Mouse (Mus musculus): ENCODE measurements at regions not wholly inside any gene's neighbourhood (a gene's known extent, or its start where the extent isn't known, plus 50 kb on each side); places are given as distances from the start of the nearest gene placed in this dataset.

DNA sequence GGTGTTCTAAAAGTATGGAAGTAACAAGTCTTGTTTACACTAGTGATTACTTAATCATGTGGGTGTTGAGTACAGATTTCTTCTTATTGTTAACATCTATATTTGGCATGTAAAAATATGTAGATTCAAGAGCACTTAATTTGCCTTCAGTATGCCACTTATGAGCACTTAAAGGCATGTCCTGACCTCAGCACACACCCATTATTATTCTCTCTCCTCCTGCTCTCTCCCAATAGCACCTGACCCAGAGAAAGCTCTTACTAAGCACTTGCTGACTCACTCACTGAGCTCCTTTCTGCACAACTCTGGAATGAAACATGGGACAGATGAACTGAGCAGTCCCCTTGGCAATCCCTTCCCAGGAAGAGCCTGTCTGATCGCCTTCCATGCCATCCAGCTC, 590.7 kb downstream of the Slc4a3 start:
- no peaks in the 10 kb centered on the region for H3K36me3 ChIP-seq (ENCODE audit: insufficient read depth, low read length)
- H3K4me1 ChIP-seq (ENCODE audit: insufficient read depth, low read length) = no peaks in the 10 kb centered on the region
- ATAC-seq (ENCODE audit: low FRiP score) = no peak
- no peak for DNase-seq (ENCODE audit: low spot score)
- H3K27me3 ChIP-seq (ENCODE audit: insufficient read depth, low read length) = no peaks in the 10 kb centered on the region
- no peak overlapping the region for H3K9ac ChIP-seq (replicated peaks; ENCODE audit: low read length, poor library complexity, severe bottlenecking)
- H3K9me3 ChIP-seq (ENCODE audit: low read length) = no peaks in the 10 kb centered on the region
- 94% methylated on average over 1 of the region's 1 CpGs for WGBS
- no peak overlapping the region for H3K27ac ChIP-seq (ENCODE audit: low read depth, low read length)
- no peak overlapping the region for H3K4me2 ChIP-seq (ENCODE audit: low read depth, low read length, poor library complexity, severe bottlenecking)
- no peak overlapping the region for H3K4me3 ChIP-seq (ENCODE audit: low read depth, low read length)
- no peak for TF ChIP-seq CTCF (IDR thresholded peaks at IDR 0.05)

DNA sequence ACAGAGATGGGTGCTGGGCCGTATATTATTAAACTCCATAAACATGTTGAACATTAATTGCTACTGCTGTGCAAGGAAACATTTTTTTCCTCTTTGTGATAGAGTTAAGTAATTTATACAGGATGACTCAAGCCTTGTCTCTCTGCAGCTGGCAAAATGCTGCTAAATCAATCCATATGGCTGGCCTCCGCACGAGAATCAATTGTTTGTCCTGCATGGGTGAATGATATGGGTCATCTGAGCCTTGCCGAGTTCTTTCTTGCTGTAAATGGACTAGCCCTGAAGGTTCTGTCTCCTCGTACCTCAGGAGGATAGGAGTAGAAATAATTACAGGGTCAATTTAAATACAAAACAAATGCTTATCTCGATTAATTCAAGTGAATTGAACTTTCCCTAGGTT, 591.6 kb downstream of the Slc4a3 start:
- H3K27me3 ChIP-seq (ENCODE audit: insufficient read depth, low read length) = no peaks in the 10 kb centered on the region
- DNase-seq (ENCODE audit: low spot score) = no peak
- no peak overlapping the region for H3K4me3 ChIP-seq (ENCODE audit: low read depth, low read length)
- no peak overlapping the region for H3K27ac ChIP-seq (ENCODE audit: low read depth, low read length)
- 59% methylated on average over 6 of the region's 6 CpGs for WGBS
- no peak overlapping the region for H3K4me2 ChIP-seq (ENCODE audit: low read depth, low read length, poor library complexity, severe bottlenecking)
- no peaks in the 10 kb centered on the region for H3K9me3 ChIP-seq (ENCODE audit: low read length)
- H3K9ac ChIP-seq (replicated peaks; ENCODE audit: low read length, poor library complexity, severe bottlenecking) = no peak overlapping the region
- H3K36me3 ChIP-seq (ENCODE audit: insufficient read depth, low read length) = no peaks in the 10 kb centered on the region
- H3K4me1 ChIP-seq (ENCODE audit: insufficient read depth, low read length) = no peaks in the 10 kb centered on the region
- no peak for TF ChIP-seq CTCF (IDR thresholded peaks at IDR 0.05)
- ATAC-seq (ENCODE audit: low FRiP score) = no peak

DNA sequence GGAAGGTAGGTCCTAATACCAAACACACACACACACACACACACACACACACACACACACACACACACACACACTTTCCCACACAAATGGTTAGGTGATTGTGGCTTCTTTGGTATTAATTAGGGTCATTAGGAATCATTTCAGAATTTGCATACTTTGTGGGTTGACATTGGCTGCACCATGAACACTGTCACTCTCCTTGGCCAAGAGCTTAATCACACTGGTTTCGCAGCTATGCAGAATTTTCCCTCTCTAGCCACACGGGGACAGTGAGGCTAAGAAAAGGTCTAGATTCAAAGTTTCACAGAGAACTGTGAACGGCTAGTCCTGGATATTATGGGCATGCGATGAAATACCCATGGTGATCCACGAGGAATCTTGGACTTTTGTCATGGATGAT, 597.5 kb downstream of the Slc4a3 start:
- H3K27ac ChIP-seq (ENCODE audit: low read depth, low read length) = no peak overlapping the region
- H3K4me2 ChIP-seq (ENCODE audit: low read depth, low read length, poor library complexity, severe bottlenecking) = no peak overlapping the region
- 63% methylated on average over 5 of the region's 5 CpGs for WGBS
- ATAC-seq (ENCODE audit: low FRiP score) = no peak
- no peaks in the 10 kb centered on the region for H3K9me3 ChIP-seq (ENCODE audit: low read length)
- H3K9ac ChIP-seq (replicated peaks; ENCODE audit: low read length, poor library complexity, severe bottlenecking) = no peak overlapping the region
- no peaks in the 10 kb centered on the region for H3K4me1 ChIP-seq (ENCODE audit: insufficient read depth, low read length)
- no peaks in the 10 kb centered on the region for H3K36me3 ChIP-seq (ENCODE audit: insufficient read depth, low read length)
- H3K27me3 ChIP-seq (ENCODE audit: insufficient read depth, low read length) = no peaks in the 10 kb centered on the region
- DNase-seq (ENCODE audit: low spot score) = no peak
- H3K4me3 ChIP-seq (ENCODE audit: low read depth, low read length) = no peak overlapping the region
- TF ChIP-seq CTCF (IDR thresholded peaks at IDR 0.05) = peak; percentile 28; the same call in 1 of the 2 replicates

DNA sequence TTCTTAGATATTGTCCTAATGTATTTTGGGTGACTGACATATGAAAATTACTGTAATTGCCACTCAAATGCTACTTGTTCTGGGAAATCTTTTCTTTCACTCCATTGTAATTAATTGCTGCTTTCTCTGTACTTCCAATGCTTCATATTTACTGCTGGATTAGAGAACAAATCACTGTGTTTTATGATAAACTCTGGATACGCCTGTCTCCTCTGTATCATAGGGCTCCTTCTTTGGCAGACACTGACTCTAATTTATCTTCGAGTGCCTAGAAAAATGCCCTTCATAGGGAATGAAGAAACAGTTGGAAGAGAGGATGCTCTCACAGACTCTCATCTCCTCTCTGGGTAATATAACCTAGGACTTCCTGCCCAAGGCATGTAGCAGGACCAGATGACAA, 602.9 kb downstream of the Slc4a3 start:
- H3K9ac ChIP-seq (replicated peaks; ENCODE audit: low read length, poor library complexity, severe bottlenecking) = no peak overlapping the region
- 89% methylated on average over 2 of the region's 2 CpGs for WGBS
- no peak overlapping the region for H3K4me2 ChIP-seq (ENCODE audit: low read depth, low read length, poor library complexity, severe bottlenecking)
- H3K27me3 ChIP-seq (ENCODE audit: insufficient read depth, low read length) = no peaks in the 10 kb centered on the region
- H3K36me3 ChIP-seq (ENCODE audit: insufficient read depth, low read length) = no peaks in the 10 kb centered on the region
- no peak overlapping the region for H3K4me3 ChIP-seq (ENCODE audit: low read depth, low read length)
- H3K4me1 ChIP-seq (ENCODE audit: insufficient read depth, low read length) = no peaks in the 10 kb centered on the region
- ATAC-seq (ENCODE audit: low FRiP score) (no peak), DNase-seq (ENCODE audit: low spot score) (no peak)
- TF ChIP-seq CTCF (IDR thresholded peaks at IDR 0.05) = no peak
- no peak overlapping the region for H3K27ac ChIP-seq (ENCODE audit: low read depth, low read length)
- H3K9me3 ChIP-seq (ENCODE audit: low read length) = no peaks in the 10 kb centered on the region

DNA sequence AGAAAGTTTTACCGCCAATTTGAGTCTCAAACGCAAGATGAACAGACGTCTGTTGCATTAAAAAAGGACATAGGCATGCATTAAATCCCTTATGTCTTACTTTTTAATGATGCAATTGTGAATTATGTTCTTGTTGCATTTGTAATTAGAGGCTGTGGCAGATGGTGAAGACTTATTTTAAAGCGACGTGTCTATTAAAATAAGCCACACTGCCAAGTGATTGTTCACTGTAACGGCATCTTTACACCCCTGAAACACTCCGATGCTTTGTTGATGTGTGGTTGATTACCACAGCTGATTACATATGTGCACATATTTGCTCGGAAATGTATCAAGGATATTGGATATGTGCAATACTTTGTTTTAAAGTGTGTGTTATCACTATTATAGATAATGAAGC, 610.2 kb downstream of the Slc4a3 start:
- Histone ChIP-seq H3K27me3 (ENCODE audit: insufficient read depth, low read length) (no peaks in the 10 kb centered on the region), H3K9me3 (ENCODE audit: low read length) (no peaks in the 10 kb centered on the region), H3K4me2 (ENCODE audit: low read depth, low read length, poor library complexity, severe bottlenecking) (no peak overlapping the region), H3K9ac (replicated peaks; ENCODE audit: low read length, poor library complexity, severe bottlenecking) (no peak overlapping the region), H3K4me1 (ENCODE audit: insufficient read depth, low read length) (no peaks in the 10 kb centered on the region), H3K36me3 (ENCODE audit: insufficient read depth, low read length) (no peaks in the 10 kb centered on the region), H3K27ac (ENCODE audit: low read depth, low read length) (no peak overlapping the region), H3K4me3 (ENCODE audit: low read depth, low read length) (no peak overlapping the region)
- DNase-seq (ENCODE audit: low spot score) (no peak), ATAC-seq (ENCODE audit: low FRiP score) (no peak)
- 49% methylated on average over 8 of the region's 8 CpGs for WGBS
- no peak for TF ChIP-seq CTCF (IDR thresholded peaks at IDR 0.05)

DNA sequence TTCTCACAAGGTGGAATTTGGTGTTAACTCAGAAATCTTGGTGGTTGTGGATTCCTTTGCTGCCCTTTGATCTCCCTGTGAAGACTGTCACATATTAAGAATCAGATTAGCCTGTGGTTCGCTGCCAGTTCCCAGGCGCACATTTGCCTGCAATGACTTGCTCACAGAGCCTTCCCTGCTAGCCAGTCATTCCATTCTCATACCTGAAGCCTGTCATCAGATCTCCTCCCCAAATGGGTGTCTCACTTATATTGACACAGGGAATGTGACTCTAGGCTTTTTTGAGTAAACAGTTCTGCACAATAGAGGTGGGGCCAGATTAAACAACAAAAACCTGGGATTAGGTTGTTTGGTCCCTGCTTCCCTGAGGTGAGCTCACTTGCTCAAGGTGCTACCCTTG, 621.4 kb downstream of the Slc4a3 start:
- H3K36me3 ChIP-seq (ENCODE audit: insufficient read depth, low read length) = no peaks in the 10 kb centered on the region
- no peak overlapping the region for H3K27ac ChIP-seq (ENCODE audit: low read depth, low read length)
- H3K9ac ChIP-seq (replicated peaks; ENCODE audit: low read length, poor library complexity, severe bottlenecking) = no peak overlapping the region
- DNase-seq (ENCODE audit: low spot score) = no peak
- no peak overlapping the region for H3K4me3 ChIP-seq (ENCODE audit: low read depth, low read length)
- no peaks in the 10 kb centered on the region for H3K9me3 ChIP-seq (ENCODE audit: low read length)
- H3K27me3 ChIP-seq (ENCODE audit: insufficient read depth, low read length) = no peaks in the 10 kb centered on the region
- ATAC-seq (ENCODE audit: low FRiP score) = no peak
- no peaks in the 10 kb centered on the region for H3K4me1 ChIP-seq (ENCODE audit: insufficient read depth, low read length)
- no peak overlapping the region for H3K4me2 ChIP-seq (ENCODE audit: low read depth, low read length, poor library complexity, severe bottlenecking)
- TF ChIP-seq CTCF (IDR thresholded peaks at IDR 0.05) = no peak
- 35% methylated on average over 2 of the region's 2 CpGs for WGBS

DNA sequence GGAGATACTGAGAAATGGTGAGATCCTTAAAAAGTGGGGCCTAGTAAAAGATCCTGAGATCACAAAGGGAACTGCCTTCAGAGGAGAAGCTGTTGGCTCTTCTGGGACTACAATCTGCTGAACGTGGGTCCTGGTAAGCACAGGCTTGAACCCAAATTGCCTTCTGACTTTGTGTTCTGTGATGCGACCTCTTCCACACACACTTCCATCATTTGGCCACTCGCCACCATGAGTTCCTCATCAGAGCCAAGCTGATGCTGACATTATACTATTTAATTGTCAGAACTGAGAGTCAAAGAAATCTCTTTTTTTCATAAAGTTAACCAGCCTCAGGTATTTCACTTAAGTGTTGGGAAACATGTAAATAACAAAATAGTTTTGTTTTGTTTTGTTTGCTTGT, 635.1 kb downstream of the Slc4a3 start:
- Histone ChIP-seq H3K9ac (replicated peaks; ENCODE audit: low read length, poor library complexity, severe bottlenecking) (no peak overlapping the region), H3K27me3 (ENCODE audit: insufficient read depth, low read length) (no peaks in the 10 kb centered on the region), H3K4me3 (ENCODE audit: low read depth, low read length) (no peak overlapping the region), H3K4me2 (ENCODE audit: low read depth, low read length, poor library complexity, severe bottlenecking) (no peak overlapping the region), H3K27ac (ENCODE audit: low read depth, low read length) (no peak overlapping the region), H3K9me3 (ENCODE audit: low read length) (no peaks in the 10 kb centered on the region), H3K4me1 (ENCODE audit: insufficient read depth, low read length) (no peaks in the 10 kb centered on the region), H3K36me3 (ENCODE audit: insufficient read depth, low read length) (no peaks in the 10 kb centered on the region)
- no peak for TF ChIP-seq CTCF (IDR thresholded peaks at IDR 0.05)
- ATAC-seq (ENCODE audit: low FRiP score) (no peak), DNase-seq (ENCODE audit: low spot score) (no peak)
- WGBS = 86% methylated on average over 3 of the region's 3 CpGs

Data from midbrain, postnatal 0 days (tissue).